Mouse (Mus musculus): Measurements from ENCODE around the gene Nfat5. TPM values are rescaled to one million over a fixed set of nuclear protein-coding genes. Genes with fewer than 3 reads are reported as not detected.

The Nfat5 gene
- total RNA-seq (2021) = 100 to 1,000 TPM; 154 to 167 TPM
- long read RNA-seq, experiment 1, full-length matches to known transcripts = 2 of 10 reads
- long read RNA-seq, experiment 1, partial matches to known transcripts = 0 of 10 reads
- long read RNA-seq, experiment 1, other reads (novel, unspliced or antisense) = 8 of 10 reads
- long read RNA-seq, experiment 2, full-length matches to known transcripts = 5 of 23 reads
- long read RNA-seq, experiment 2, partial matches to known transcripts = 4 of 23 reads
- long read RNA-seq, experiment 2, other reads (novel, unspliced or antisense) = 14 of 23 reads

DNA sequence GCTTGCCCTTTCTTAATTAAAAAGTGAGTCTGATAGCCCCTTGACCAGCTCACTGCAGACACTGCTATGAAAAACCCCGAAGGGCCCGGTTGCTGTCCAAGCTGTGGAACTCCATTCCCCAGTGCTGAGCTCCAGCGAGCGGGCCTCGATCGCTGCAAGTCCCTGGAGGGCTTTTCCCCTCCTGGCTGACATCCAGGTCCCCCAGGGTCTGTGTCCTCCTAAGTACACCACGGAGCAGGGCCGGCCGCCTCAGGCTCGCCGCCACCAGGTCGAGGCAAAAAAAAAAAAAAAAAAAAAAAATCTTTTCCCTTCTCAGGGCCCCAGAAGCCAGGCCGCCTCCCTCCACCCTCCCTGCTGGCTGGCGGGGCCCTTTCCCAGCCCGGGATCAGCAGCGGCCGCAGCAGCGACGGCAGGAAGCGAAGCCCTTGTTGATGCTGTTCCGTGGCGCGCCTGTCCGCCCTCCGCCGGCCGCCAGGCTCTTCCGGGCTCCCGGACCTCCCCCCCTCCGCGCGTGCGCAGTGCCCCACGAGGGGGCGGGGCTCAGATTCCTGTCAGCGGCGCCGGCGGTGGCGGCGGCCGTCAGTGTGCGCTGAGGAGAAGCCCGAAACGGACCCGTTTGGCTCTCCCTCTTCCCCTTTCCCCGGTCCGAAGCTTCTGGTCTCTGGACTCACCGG, at the start of gene Nfat5:
Gene Nfat5, plus strand, starts transcription at position 543 of the 674 bp plus-strand sequence.
- peak; percentile 98 to 99 for DNase-seq (ENCODE audit: low spot score in 2 of 2)

DNA sequence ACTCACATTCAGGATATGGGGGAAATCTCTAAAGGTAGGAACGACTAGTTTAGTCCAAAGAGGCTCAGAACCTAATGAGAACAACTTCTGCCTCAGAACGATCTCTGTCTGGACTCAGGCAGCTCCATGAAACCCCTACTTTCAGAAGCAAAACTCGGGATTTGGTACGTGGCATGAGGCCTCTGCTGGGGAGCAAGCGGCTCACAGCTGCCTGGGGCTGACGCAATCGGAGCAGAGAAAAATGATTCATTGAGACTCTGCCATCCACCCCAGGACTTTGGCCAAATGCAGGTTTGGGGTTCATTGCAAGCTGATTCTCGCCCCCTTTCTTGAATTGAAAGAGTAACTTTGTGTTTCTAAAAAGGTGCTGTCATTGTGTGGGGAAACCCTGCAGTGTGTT, 49.1 kb upstream of the Nfat5 start:
- DNase-seq (ENCODE audit: low spot score in 2 of 2) = no peak

DNA sequence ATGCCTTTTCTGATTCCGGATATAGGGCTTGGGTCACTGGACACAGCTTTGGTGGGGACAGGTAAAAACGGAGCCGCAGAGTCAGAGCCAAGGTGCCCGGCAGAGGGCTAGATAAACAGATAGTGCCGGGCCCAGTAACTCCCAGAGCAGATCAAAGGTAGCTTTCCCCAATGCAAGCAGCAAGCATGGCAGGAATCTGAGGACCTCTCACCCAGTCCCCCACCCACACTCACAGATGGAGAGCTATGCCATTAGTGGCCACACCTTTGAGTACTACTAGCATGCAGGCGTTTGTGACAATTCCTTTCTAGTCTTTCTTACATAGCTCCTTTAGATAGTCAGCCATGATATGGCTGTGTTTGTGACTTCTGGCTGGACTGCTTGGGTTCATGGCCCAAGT, 44.8 kb upstream of the Nfat5 start:
- DNase-seq (ENCODE audit: low spot score in 2 of 2) = no peak

DNA sequence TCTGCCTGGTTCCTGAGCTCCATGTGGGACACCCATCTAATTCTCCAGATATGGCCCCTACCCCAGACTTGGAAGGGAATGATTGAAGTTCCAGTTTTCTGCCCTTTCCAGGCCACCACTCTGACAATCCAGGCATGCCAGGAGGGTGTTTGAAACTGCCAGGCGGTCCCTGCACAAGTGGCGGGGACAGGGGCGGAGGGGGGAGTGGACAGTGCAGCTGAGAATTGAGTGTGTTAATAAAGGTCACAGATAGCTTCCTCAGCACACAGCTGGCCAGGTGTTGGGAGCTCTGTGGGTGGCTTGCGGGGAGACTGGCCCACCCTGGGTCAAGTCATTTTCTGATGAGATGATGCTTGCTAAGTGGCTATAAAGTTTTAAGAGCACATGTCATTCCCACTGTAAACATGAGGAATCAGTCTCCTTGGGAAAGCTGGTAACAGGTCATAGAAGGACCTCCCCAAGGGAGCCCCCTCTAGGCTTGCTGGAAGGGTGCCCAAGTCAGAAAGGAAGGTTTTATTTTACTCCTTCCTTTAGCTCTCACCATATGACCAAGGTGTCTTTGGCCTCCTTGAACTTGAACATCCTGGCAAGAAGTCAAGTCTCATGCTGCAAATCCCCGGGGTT, 41.7 kb upstream of the Nfat5 start:
- DNase-seq (ENCODE audit: low spot score in 2 of 2) = no peak

DNA sequence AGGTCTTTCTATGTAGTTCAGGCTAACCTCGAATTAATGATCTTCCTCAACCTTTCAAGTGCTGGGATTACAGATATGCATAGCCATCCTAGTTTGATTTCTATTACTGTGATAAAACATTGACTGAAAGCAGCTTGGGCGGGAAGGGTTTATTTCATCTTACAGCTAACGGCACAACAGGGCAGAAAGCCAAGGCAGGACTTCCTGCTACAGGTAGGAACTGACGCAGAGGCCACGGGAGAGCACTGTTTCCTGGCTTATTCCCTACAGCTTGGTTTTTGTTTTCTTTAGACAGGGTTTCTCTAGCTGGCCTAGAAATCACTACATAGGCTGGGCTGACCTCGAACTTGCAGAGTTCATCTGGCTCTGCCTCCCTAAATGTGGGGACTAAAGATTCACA, 40.1 kb upstream of the Nfat5 start:
- DNase-seq (ENCODE audit: low spot score in 2 of 2) = no peak

DNA sequence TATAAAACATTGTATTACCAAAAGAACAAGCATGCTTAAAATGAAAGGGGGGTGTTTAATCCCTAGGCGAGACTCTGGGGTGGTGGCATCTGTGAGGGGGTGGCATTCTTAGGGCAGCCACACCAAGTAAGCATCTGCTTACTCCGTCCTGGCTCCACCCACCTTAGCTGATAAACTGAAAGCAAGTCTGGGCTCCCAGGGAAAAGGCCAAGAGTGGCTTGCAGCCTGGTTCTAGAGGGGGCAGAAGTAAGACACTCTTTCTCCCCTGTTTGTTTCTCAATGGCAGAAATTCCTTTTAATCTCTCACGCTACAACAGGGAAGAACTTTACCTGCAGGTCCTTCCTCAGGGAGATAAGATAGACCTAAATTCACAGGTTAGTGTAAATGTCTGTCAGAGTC, 38.9 kb upstream of the Nfat5 start:
- no peak for DNase-seq (ENCODE audit: low spot score in 2 of 2)

DNA sequence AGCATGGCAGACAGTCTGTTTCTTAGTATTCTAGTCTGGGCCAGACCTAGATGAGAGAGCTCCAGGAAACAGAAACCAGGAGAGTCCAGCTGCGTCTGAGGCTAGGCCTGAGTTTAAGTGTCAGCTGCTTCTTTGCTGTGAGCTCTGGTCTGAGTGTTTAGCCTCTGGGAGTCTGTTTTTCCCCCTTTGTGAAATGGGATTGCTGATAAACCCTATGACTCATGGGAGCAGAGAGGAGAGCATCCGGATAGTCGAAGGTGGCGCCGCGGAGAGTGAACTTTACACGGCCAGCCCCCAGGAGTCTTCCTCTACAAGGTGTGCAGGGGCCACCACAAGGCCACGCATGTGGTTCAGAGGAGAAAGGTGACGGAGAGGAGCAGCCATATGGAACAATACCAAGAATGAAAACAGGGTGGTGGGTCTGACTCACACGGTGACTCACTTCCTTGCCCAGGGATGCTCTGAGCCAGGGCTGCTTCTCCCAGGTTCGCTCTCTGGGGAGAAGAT, 38.3 kb upstream of the Nfat5 start:
- no peak for DNase-seq (ENCODE audit: low spot score in 2 of 2)

DNA sequence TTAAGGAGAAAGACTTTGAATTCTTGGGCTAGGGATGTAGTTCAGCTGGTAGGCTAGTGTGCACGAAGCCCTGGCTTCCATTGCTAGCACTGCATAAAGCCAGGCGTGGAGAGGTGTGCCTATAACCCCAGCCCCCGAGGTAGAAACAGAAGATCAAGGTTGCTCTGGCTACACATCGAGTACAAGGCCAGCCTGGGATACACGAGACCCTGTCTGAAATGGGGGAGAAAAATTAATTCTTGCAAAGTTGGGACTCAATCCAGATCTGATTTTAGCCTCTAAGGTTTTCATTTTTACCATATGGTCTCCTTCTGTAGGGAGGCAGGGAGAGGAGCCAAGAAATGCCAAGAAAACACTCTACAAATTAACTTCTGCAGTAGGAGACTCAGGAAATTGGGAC, 36.0 kb upstream of the Nfat5 start:
- no peak for DNase-seq (ENCODE audit: low spot score in 2 of 2)

DNA sequence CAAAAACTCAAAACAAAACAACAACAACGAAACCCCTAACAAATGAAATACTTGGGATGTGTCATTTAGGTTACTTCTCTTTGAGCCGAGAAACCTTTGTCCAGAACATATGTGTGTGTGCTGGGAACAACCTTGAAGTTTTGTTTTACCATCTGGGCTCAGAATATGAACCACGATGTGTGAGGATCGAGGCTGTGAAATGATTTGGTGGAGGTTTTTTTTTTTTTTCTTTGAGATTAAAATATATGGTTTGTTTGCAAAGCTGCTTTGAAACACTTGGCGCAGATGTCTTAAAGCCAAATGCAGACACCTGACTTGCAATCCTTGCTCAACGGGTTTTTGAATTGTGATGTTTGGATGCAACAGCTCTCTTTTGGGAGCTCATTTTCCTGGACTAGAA, 33.1 kb upstream of the Nfat5 start:
- no peak for DNase-seq (ENCODE audit: low spot score in 2 of 2)

DNA sequence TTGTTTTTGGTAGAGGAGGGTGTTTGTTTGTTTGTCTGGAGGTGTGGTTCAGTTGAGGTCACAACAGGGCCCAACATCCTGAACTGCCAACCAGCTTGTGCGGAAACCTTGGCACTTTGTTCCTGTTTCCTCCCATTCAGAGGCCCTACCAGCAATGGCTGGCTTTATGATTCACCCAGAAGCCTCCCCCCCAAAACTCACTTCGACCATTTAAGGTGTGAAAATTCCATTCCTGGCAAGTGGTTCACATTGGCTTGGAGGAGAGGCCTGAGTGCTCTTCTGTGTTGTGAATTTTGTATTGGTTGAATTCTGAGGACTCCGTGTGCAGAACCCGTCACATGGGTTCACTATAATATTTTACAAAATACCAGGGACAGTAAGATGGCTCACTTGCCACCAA, 32.1 kb upstream of the Nfat5 start:
- no peak for DNase-seq (ENCODE audit: low spot score in 2 of 2)

DNA sequence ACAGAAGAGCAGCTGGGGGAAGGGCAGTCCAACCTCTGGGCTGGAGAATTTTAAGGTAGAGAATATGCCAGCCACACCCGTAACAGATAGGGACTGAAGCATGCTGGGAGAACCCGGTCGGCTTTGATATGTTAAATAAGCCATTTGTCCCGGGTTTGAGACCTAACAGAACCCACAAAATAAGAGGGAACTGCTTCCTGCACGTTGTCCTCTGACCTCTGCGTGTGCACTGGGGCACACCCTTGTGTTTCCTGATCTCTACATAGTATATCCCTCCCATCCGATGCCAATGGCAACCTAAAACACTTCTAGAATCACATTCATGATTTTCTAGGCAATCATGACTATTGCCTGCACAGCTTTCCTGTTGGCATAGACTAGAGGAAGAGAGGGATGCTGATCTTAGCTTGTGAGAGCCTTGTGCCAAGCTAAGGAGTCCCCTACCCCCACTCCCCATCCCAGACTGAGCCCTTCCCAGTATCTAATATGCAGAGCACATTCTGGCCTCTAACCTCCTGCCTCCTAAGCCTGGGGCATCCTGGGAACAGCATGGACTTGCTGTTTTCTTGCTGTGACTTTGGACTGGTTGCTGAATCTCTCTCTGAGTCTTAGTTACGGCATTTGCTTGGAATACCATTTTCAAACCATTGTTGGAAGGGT, 31.1 kb upstream of the Nfat5 start:
- no peak for DNase-seq (ENCODE audit: low spot score in 2 of 2)

DNA sequence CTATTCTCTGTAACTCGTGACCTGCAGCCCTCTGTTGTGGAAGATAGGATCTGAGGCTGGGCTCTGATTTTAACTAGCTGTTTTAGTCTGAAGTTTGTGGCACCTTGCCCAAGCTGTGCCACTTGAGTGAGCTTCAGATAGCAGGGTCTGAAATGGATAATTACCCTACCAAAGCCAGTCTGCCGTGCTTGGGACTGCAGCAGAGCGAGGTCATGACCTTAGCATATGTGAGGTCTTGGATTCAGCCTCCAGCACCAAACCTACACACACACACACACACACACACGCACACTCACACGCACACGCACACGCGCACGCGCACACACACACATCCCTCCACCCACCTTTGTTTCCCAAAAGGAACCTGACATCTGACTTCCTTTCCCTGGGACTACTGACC, 27.5 kb upstream of the Nfat5 start:
- no peak for DNase-seq (ENCODE audit: low spot score in 2 of 2)

DNA sequence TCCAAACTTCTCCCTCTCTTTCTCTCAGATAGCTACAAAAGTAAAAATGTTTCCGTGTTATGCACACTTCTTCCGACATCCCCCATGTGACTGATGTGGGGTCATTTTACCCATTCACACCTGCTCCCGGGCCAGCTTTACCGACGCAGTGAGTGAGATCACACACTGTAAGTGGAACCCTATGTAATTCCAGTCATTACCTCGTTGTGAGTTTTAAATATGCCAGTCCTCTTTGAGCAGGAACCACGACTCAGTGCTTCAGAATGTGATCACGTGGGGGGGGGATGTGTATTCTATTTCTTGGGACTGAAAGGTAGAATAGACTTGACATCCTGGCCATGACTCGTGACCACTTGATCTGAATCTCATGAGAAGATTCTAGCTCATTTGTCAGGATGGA, 24.8 kb upstream of the Nfat5 start:
- no peak for DNase-seq (ENCODE audit: low spot score in 2 of 2)

DNA sequence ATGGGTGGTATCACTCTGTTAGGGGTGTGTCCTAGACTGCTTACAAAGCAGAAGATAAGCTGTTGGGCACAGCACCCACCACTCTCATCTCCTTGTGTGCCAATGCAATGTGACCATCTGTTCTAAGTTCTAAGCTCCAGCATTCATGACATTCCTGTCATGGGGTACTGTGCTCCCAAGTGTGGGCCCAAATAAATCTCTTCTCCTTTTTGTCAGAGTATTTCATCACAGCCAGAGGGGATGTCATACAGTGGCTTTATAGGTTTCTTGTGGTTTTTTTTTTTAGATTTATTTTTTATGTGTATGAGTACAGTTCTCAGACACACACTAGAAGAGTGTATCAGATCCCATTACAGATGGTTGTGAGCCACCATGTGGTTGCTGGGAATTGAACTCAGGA, 24.1 kb upstream of the Nfat5 start:
- no peak for DNase-seq (ENCODE audit: low spot score in 2 of 2)

DNA sequence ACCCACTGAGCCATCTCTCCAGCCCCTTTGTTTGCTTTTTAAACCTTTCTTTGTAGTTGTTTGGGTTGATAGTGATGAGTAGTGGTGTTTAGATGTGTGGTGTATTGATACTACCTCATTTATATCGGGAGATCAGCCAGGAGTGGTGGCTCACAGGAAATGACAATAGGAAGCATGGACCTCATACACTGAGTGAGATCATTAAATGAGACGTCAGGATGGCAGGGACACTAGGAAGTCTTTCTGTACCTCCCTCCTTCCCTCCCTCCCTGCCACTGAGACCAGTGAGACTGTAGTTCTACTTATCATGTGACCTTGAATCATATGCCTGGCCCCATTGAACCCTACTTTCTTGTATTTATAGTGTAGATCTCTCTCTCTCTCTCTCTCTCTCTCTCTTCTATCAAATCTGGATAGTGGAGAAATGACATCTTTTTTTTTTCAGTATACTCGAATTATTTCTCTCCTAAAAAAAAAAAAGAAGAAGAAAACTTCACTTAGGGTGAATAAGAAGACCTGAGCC, 23.6 kb upstream of the Nfat5 start:
- no peak for DNase-seq (ENCODE audit: low spot score in 2 of 2)

DNA sequence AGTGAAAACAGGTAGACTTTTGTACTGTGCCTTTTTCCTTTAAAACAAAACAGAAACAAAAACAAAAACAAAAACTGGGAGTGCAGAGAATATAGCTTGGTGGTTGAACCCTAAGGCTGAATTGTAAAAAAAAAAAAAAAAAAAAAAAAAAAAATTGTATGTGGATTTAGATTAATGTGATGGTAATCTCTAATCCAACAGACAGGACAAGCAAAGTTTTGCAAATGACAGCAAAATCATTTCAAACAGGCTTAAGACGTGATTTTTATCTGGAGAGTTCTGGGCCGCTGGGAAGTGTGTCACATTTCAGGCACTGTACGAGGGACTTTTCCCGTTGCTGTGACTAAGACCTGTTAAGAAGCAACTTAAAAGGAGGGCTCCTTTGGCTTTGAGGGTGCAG, 23.0 kb upstream of the Nfat5 start:
- DNase-seq (ENCODE audit: low spot score in 2 of 2) = no peak

DNA sequence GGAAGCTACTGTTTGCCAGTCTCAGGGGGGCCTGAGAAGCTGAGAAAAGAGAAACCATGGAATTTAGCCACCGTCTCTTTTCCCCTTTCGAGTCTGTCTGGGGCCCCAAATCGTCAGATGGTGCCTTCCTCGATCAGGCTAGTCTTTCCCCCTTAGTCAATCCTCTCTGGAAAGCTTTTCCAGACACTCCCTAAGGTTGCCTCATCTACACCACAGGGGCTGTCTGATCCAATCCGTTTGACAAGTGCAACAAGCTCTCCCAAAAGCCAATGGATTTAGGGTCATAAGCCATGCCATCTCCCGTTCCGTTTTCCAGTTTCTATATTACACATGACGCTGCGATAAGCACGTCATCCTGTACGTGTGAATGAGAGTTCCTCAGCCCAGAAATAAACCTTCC, 22.5 kb upstream of the Nfat5 start:
- no peak for DNase-seq (ENCODE audit: low spot score in 2 of 2)

DNA sequence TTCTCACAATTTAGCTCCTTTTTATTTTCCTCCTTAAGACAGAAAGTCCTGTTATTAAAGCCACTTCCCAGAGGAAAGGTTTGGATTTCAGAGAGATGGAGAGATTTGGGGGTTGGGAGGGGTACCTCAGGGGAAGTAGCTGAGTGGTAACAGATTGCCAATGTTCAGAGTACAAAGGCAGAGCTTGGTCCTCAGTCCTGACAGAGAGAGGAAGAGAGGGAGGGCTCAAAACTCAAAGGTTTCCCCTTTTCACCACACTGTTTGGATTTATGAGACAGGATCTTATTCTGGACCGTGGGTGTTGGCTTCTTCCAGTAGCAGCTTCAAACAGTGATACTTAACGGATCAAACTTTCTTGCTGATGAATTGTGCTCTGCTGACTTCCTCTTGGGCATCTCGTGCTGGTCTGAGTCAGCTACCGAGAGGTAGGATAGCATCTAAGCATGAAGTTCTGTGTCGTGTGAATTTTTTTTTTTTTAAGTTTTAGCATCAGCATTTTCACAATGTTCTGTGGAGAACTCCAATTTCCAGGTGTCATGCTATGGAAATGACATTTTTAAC, 15.9 kb upstream of the Nfat5 start:
- DNase-seq (ENCODE audit: low spot score in 2 of 2) = no peak

DNA sequence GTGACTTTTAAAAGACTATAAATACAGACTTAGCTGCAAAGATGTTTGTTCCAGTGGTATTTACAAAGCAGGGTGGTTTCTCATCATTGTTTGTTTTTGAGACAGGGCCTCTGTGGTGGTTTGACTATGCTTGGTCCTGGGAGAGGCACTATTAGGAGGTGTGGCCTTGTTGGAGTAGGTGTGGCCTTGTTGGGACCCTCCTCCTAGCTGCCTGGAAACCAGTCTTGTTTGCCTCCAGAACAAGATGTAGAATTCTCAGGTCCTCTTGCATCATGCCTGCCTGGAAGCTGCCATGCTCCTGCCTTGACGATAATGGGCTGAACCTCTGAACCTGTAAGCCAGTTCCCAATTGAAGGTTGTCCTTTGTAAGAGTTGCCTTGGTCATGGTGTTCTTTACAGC, 14.7 kb upstream of the Nfat5 start:
- DNase-seq (ENCODE audit: low spot score in 2 of 2) = no peak

DNA sequence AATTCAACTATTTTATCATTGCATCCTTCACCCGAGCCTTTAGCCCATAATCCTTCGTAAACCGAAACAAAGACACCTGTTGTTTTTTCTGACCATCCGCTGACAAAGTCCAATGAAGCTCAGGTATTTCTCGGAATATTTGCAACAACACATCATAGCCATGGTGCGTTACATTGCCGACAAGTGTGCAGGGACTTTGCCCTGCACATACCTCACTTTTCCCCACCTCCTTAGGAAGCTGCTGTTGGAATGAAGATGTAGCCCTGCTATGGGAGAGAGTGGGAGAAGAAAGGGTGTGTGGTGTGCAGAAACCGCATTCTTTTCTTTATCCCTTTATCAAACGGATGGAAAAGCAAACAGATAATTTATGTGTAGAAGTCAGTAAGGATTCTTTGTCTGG, 6.6 kb upstream of the Nfat5 start:
- DNase-seq (ENCODE audit: low spot score in 2 of 2) = no peak

DNA sequence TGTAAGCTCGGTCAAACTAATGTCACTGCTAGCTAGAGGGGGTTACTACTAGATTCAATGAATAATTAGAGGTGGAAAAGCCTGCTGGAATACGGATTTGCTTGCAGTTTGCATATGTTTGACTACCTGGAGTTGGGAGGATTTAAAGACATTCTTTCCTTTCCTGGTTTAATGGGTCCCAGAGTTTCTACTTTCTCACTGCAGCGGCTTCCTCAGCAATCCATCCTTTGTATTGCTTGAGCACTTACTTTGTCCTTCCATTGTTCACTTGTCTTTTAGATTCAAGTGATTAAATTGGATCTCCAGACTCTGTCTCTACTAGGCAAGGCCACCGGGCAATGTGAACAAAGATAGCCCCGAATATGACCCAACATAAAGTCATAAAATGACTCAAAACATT, 5.7 kb upstream of the Nfat5 start:
- DNase-seq (ENCODE audit: low spot score in 2 of 2) = no peak

Measured in adrenal gland, postnatal 4 days (tissue).